Mouse (Mus musculus) midbrain, embryonic 10.5 days (tissue): ENCODE results near the gene Ing4. TPM values are rescaled to one million over a fixed set of nuclear protein-coding genes. Genes with fewer than 3 reads are reported as not detected.
A peak's percentile ranks its signal among the peaks of the same experiment; 100 is the strongest.
"Not testable (repeated sequence)": the region's sequence is repeated elsewhere in the genome, so short reads cannot be mapped to it uniquely, and the experiment has no call there.

Experiments used
- DNase-seq: peaks from one replicate; pipeline ENCODE4 v3.0.0-alpha.2; 2017; ENCODE audit warnings: low spot score
- H3K27ac ChIP-seq: fragments of 300-500 bp; sonication (generic); replicated peaks from 2 replicates; pipeline ENCODE4 v1.5.1; 2016; ENCODE audit warnings: mild to moderate bottlenecking
- H3K27me3 ChIP-seq: fragments of 300-500 bp; sonication (generic); 2 replicates; pipeline ENCODE4 v1.6.1; 2016; ENCODE audit warnings: low read depth, mild to moderate bottlenecking; ENCODE audit not compliant: poor library complexity, severe bottlenecking
- H3K36me3 ChIP-seq: fragments of 300-500 bp; sonication (generic); 2 replicates; pipeline ENCODE4 v1.6.1; 2016; ENCODE audit warnings: mild to moderate bottlenecking, moderate library complexity
- H3K4me1 ChIP-seq: fragments of 300-500 bp; sonication (generic); 2 replicates; pipeline ENCODE4 v1.6.1; 2016
- H3K4me3 ChIP-seq: fragments of 300-500 bp; sonication (generic); 2 replicates; pipeline ENCODE4 v1.5.1; 2016; ENCODE audit warnings: mild to moderate bottlenecking, moderate library complexity
- H3K9me3 ChIP-seq: fragments of 300-500 bp; sonication (generic); replicated peaks from 2 replicates; pipeline ENCODE4 v1.6.1; 2016; ENCODE audit warnings: mild to moderate bottlenecking
- WGBS: fragments of 180-500 bp; shearing (Covaris S2); methylation state at CpG from one replicate; pipeline ENCODE4 v1.1.7; 2016; 5-methylcytosine and 5-hydroxymethylcytosine counted together
- polyA plus RNA-seq: library from polyadenylated mRNA; unstranded; fragments of >200 nt; fragmentation: Nextera tagmentation; extraction: Ambion mirVana; gene quantifications from 2 replicates; pipeline ENCODE4 v1.2.1, GENCODE M21; 2016

Gene Ing4
- polyA plus RNA-seq, 1 experiment from 2014 or later, result 121 TPM

DNA sequence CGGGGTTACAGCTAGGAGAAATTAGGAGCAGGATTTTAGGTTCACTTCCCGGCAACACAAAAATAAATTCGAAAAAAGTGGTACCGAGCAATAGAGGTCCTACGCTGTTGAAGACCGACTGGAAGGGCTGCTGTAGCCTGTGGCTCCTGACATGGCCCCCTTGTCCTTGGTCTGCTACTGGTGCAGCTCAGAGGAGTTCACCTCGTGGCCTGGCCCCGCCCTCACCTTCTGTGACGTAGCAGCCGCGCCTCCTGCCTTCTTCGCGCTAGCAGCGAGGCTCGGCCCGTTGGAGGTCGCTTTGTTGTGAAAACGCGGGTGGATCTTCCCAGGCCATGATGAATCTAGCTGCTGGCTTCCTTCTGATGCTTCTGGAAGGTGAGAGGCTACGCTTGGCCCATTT lies 10.1 kb downstream of the Ing4 start, which contains the start of gene Acrbp:
Acrbp (plus strand) TSS at position 12 of the 400 bp plus-strand sequence.
- no peaks in the 10 kb centered on the region for H3K4me1 ChIP-seq
- no peak within 1 kb of the TSS for H3K4me3 ChIP-seq
- H3K27ac ChIP-seq, result no peak within 1 kb of the TSS
- H3K27me3 ChIP-seq, result no peaks in the 10 kb centered on the region
- no peaks in the 10 kb centered on the region for H3K9me3 ChIP-seq
- DNase-seq, result no peak
- peaks cover 96% of the 10 kb centered on the region for H3K36me3 ChIP-seq
- 36% methylated on average over 20 of the region's 20 CpGs for WGBS

- no peak overlapping the region for H3K4me3 ChIP-seq
- H3K36me3 ChIP-seq, result peaks cover 91% of the 10 kb centered on the region
- H3K4me1 ChIP-seq, result no peaks in the 10 kb centered on the region
- WGBS, result 71% methylated on average over 5 of the region's 5 CpGs
- H3K27me3 ChIP-seq, result no peaks in the 10 kb centered on the region
- no peaks in the 10 kb centered on the region for H3K9me3 ChIP-seq
- H3K27ac ChIP-seq, result no peak overlapping the region
- DNase-seq, result no peak
Measured at GRCm38 (mm10) chr6:125051237-125051636, 11.7 kb downstream of the Ing4 start.

- WGBS, result 50% methylated on average over 6 of the region's 6 CpGs
Measured at GRCm38 (mm10) chr6:125061493-125061892, 21.9 kb downstream of the Ing4 start.

DNA sequence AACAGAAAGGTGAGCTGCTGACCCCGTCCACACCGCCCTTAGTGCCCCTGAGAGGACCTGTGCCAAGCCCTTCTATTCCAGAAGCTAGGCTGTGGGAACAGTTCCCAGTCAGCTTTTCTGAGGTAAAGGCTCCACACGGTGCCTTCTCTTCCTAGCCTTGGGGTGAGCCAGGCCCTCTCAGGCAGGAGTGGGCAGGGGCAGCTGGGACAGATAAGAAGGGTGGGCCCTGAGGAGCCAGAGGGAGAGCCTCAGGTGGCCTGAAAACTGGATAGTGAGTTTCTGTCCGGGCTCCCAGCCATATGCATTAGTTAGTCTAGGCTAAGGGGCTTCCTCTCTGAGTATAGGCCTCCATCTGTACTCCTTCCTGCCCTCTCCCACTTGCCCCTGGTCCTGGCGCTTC lies 23.0 kb downstream of the Ing4 start:
- no peak for DNase-seq
- H3K36me3 ChIP-seq, result no peaks in the 10 kb centered on the region
- no peak overlapping the region for H3K27ac ChIP-seq
- H3K9me3 ChIP-seq, result no peaks in the 10 kb centered on the region
- peaks cover 14% of the 10 kb centered on the region for H3K4me1 ChIP-seq
- no peak overlapping the region for H3K4me3 ChIP-seq
- H3K27me3 ChIP-seq, result no peaks in the 10 kb centered on the region
- 84% methylated on average over 5 of the region's 5 CpGs for WGBS

More at GRCm38 (mm10) chr6:125061493-125061892, 21.9 kb downstream of the Ing4 start:
- Histone ChIP-seq H3K27me3 (no peaks in the 10 kb centered on the region), H3K4me1 (peaks cover 14% of the 10 kb centered on the region), H3K36me3 (no peaks in the 10 kb centered on the region), H3K4me3 (no peak overlapping the region), H3K9me3 (no peaks in the 10 kb centered on the region), H3K27ac (no peak overlapping the region; the same call in 1 of the 2 replicates)
- no peak for DNase-seq

DNA sequence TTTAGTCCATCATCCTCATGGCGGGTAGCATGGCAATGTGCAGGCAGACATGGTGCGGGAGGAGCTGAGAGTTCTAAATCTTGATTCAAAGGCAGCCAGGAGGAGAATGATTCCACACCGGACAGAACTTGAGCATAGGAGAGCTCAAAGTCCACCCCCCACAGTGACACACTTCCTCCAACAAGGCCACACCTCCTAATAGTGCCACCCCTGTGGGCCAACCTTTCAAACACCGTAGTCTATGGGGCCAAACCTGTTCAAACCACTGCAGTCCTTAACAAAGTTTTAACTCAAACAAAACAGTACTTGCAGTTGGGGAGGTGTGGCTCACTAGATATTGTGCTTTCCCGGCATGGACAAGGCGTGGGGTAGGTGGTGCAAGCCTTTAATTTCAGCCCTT lies 24.3 kb downstream of the Ing4 start:
- H3K4me1 ChIP-seq, result peaks cover 14% of the 10 kb centered on the region
- no peaks in the 10 kb centered on the region for H3K36me3 ChIP-seq
- no peak for DNase-seq
- H3K9me3 ChIP-seq, result no peaks in the 10 kb centered on the region
- no peak overlapping the region for H3K4me3 ChIP-seq
- WGBS, result 90% methylated on average over 6 of the region's 6 CpGs
- H3K27me3 ChIP-seq, result no peaks in the 10 kb centered on the region
- no peak overlapping the region for H3K27ac ChIP-seq

GRCm38 (mm10) chr6:125065223-125065622 lies 25.7 kb downstream of the Ing4 start:
- not testable (repeated sequence) for DNase-seq, H3K27ac ChIP-seq, H3K4me3 ChIP-seq, H3K27me3 ChIP-seq, H3K9me3 ChIP-seq, H3K36me3 ChIP-seq
- WGBS, result 80% methylated on average over 1 of the region's 1 CpGs
- H3K4me1 ChIP-seq, result peaks cover 14% of the 10 kb centered on the region

GRCm38 (mm10) chr6:125067571-125067995 lies 28.0 kb downstream of the Ing4 start, which contains the start of gene Lpar5:
TSS of gene Lpar5 (plus strand) at chr6:125067920.
- Histone ChIP-seq H3K4me1 (peaks cover 13% of the 10 kb centered on the region), H3K27ac (no peak within 1 kb of the TSS), H3K27me3 (no peaks in the 10 kb centered on the region), H3K9me3 (no peaks in the 10 kb centered on the region), H3K4me3 (no peak within 1 kb of the TSS), H3K36me3 (no peaks in the 10 kb centered on the region)
- WGBS, result 67% methylated on average over 8 of the region's 8 CpGs
- no peak for DNase-seq

DNA sequence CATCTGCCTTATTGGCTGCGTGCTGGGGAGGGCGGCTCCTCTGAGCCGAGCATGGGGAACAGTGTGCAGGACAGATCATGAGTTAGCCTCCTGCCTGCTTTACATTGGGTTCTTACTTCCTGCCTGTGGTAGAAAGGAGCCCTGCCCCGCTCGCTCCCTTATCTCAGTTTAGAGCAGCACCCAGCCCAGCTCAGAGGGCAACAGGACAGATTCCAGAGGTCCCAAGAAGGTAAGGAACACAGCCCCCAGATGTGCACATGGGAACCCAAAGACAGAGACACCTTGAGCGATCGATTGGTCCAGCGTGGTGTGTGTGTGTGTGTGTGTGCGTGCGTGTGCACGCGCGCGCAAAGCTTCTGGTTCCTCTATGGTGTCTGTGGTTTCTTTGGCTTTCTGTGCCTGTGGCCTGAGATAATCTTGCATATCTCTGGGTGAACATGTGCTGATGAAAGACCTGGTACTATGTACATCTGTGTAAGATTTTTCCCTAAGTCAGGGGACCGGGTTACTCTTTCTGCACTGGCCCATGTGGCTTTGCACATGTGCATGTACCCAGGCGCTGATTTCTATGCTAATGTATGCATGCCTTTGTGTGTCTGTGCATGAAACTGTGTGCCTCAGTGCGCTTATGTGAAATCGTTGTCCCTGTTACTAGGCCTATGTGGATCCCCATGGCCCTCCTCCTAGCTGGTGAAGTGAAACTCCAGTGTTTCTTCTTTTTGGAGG lies 31.8 kb downstream of the Ing4 start:
- Histone ChIP-seq H3K27ac (peak overlapping the region; percentile 79), H3K36me3 (no peaks in the 10 kb centered on the region), H3K9me3 (no peaks in the 10 kb centered on the region), H3K27me3 (no peaks in the 10 kb centered on the region), H3K4me3 (no peak overlapping the region), H3K4me1 (peaks cover 13% of the 10 kb centered on the region)
- 90% methylated on average over 18 of the region's 18 CpGs for WGBS
- DNase-seq, result no peak

- WGBS, result 24% methylated on average over 2 of the region's 2 CpGs
- Histone ChIP-seq H3K27me3 (no peaks in the 10 kb centered on the region), H3K27ac (peak overlapping the region; percentile 79), H3K4me1 (peaks cover 13% of the 10 kb centered on the region), H3K4me3 (no peak overlapping the region), H3K9me3 (no peaks in the 10 kb centered on the region), H3K36me3 (no peaks in the 10 kb centered on the region)
- DNase-seq, result no peak
Measured at GRCm38 (mm10) chr6:125071896-125072279, 32.3 kb downstream of the Ing4 start.

- WGBS, result 73% methylated on average over 8 of the region's 8 CpGs
- Histone ChIP-seq H3K27me3 (no peaks in the 10 kb centered on the region), H3K27ac (no peak overlapping the region), H3K9me3 (no peaks in the 10 kb centered on the region), H3K4me1 (peaks cover 13% of the 10 kb centered on the region), H3K36me3 (no peaks in the 10 kb centered on the region), H3K4me3 (no peak overlapping the region)
- no peak for DNase-seq
Measured at GRCm38 (mm10) chr6:125073825-125074224, 34.3 kb downstream of the Ing4 start.

DNA sequence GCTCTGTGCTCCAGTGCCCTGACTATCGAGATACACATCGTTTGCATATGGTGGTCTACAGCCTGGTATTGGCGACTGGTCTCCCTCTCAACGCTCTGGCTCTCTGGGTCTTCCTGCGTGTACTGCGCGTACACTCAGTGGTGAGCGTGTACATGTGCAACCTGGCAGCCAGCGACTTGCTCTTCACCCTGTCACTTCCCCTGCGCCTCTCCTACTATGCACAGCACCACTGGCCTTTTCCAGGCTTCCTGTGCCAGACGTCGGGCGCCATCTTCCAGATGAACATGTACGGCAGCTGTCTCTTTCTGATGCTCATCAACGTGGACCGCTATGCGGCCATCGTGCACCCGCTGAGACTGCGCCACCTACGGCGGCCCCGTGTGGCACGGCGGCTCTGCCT lies 41.8 kb downstream of the Ing4 start:
- Histone ChIP-seq H3K4me1 (peaks cover 26% of the 10 kb centered on the region), H3K27ac (peak overlapping the region; percentile 88), H3K4me3 (peak overlapping the region; percentile 57), H3K27me3 (peaks cover 28% of the 10 kb centered on the region), H3K36me3 (no peaks in the 10 kb centered on the region), H3K9me3 (no peaks in the 10 kb centered on the region)
- 26% methylated on average over 25 of the region's 25 CpGs for WGBS
- no peak for DNase-seq

GRCm38 (mm10) chr6:125081797-125082560 lies 42.4 kb downstream of the Ing4 start:
- H3K36me3 ChIP-seq, result no peaks in the 10 kb centered on the region
- H3K27me3 ChIP-seq, result peaks cover 28% of the 10 kb centered on the region
- peak; percentile 94 for DNase-seq
- peaks cover 26% of the 10 kb centered on the region for H3K4me1 ChIP-seq
- WGBS, result 22% methylated on average over 45 of the region's 45 CpGs
- no peaks in the 10 kb centered on the region for H3K9me3 ChIP-seq
- peak overlapping the region; percentile 57 for H3K4me3 ChIP-seq
- H3K27ac ChIP-seq, result peak overlapping the region; percentile 88
